8 mouse cellular contexts compared by ENCODE assay signal in the genomic region with DNA sequence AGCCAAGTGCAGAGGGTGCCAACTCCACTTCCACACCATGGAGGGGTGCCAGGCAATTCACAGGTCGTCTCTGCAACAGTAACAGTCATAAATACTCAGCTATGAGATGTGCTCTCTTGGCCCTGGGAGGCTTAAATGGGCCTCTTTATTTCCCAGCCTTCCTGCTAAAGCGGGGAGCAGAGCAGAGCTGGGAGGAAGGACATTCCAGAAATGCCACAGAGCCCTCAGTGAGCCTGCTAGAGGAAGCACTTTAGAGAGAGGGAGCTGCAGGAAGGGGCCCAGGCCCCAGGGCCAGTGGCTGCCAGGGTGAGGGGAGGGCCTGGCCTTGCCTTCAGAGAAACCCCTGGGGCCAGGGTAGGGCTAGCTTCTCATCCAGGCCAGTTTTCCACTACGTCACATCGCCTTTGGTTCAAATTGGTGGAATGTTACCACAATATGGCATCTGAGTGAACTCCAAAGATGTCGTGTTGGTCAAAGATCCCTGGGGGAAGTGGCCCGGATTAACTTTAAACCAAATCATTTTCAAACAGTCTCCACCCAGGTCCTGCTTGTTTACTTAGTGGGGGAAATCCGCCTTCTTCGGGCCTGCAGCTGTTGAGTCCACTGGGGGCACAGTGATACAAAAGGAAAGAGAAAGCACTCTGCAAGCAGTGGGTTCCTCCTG. TPM values are rescaled to one million over a fixed set of nuclear protein-coding genes. Genes with fewer than 3 reads are reported as not detected.
DNase-seq lines count a peak whose midpoint lies in the region; ATAC-seq and TF ChIP-seq lines count a peak whose summit lies in the region.

No protein-coding gene starts in this region.

- ATAC-seq in hindbrain, embryonic 11.5 days (ENCODE audit: low FRiP score), result no peak
- peak; percentile 82 for ATAC-seq in limb, embryonic 15.5 days (ENCODE audit: insufficient number of reproducible peaks, low FRiP score, low TSS enrichment, low read depth)

- dilution Hi-C loops in CH12.LX (cut with MboI; ENCODE audit: extremely low pct_ligation_motif_present, extremely low pct_unique_long_range_greater_than_20kb, low sequenced_read_pairs), result no loop called here

- peaks cover 57 to 97% of the 10 kb centered on the region in 2 experiments for H3K4me1 ChIP-seq in CH12.LX (ENCODE audit: control insufficient read depth in 1 of 2, insufficient read depth in 2 of 2)
- H3K4me1 ChIP-seq in hindbrain, embryonic 11.5 days (replicated peaks; ENCODE audit: control insufficient read depth, insufficient read depth, low read length), result no peaks in the 10 kb centered on the region
- H3K4me1 ChIP-seq in limb, embryonic 15.5 days, result peaks cover 47% of the 10 kb centered on the region

- peak; percentile 23; the same call in 1 of the 2 replicates for TF ChIP-seq POLR2A in CH12.LX (IDR thresholded peaks at IDR 0.05; ENCODE audit: low read depth, low read length)

- H3K4me3 ChIP-seq in CH12.LX (replicated peaks in 1 of 3; ENCODE audit: low read depth in 2 of 3, low read length in 2 of 3, poor library complexity in 1 of 3), result peak overlapping the region in 2 of 3 experiments; percentile 6 to 9
- no peak overlapping the region for H3K4me3 ChIP-seq in hindbrain, embryonic 11.5 days (ENCODE audit: low read depth, low read length)
- H3K4me3 ChIP-seq in limb, embryonic 15.5 days, result no peak overlapping the region

- peak; percentile 92 for TF ChIP-seq EP300 in CH12.LX (IDR thresholded peaks at IDR 0.05; ENCODE audit: low read length)

- in situ Hi-C loops in CH12.LX (cut with MboI; ENCODE audit: low pct_ligation_motif_present, low pct_unique_long_range_greater_than_20kb, low sequenced_read_pairs), result no loop called here

- H3K36me3 ChIP-seq in CH12.LX (replicated peaks in 1 of 2; ENCODE audit: control insufficient read depth in 1 of 2, insufficient read depth in 1 of 2, low read length in 1 of 2), result no peaks in the 10 kb centered on the region
- no peaks in the 10 kb centered on the region for H3K36me3 ChIP-seq in hindbrain, embryonic 11.5 days (ENCODE audit: control insufficient read depth, insufficient read depth, low read length)
- H3K36me3 ChIP-seq in limb, embryonic 15.5 days, result no peaks in the 10 kb centered on the region

- H3K4me2 ChIP-seq in CH12.LX (ENCODE audit: insufficient read depth, low read depth, poor library complexity, severe bottlenecking), result peak overlapping the region; percentile 80
- H3K4me2 ChIP-seq in hindbrain, embryonic 11.5 days (replicated peaks; ENCODE audit: low read depth, low read length), result no peak overlapping the region
- H3K4me2 ChIP-seq in limb, embryonic 15.5 days, result no peak overlapping the region

- H3K27ac ChIP-seq in CH12.LX (ENCODE audit: insufficient read depth, low read depth), result peak overlapping the region; percentile 96
- H3K27ac ChIP-seq in hindbrain, embryonic 11.5 days (ENCODE audit: low read depth, low read length), result 0 out of 2 replicates have a peak overlapping the region, but pooled peaks have one; percentile 24
- H3K27ac ChIP-seq in limb, embryonic 15.5 days, result peak overlapping the region; percentile 88

- TF ChIP-seq CTCF in CH12.LX (conservative IDR thresholded peaks at IDR 0.05 in 1 of 2, IDR thresholded peaks at IDR 0.05 in 1 of 2; ENCODE audit: low read depth in 2 of 2, low read length in 2 of 2), result no peak

- 33% methylated on average over 8 of the region's 8 CpGs for WGBS in hindbrain, embryonic 11.5 days
- 29% methylated on average over 8 of the region's 8 CpGs for WGBS in limb, embryonic 15.5 days

- no peaks in the 10 kb centered on the region for H3K79me2 ChIP-seq in CH12.LX (replicated peaks; ENCODE audit: control insufficient read depth, extremely low read depth, insufficient read depth, poor library complexity, severe bottlenecking)

- H3K27me3 ChIP-seq in CH12.LX (replicated peaks), result no peaks in the 10 kb centered on the region
- no peaks in the 10 kb centered on the region for H3K27me3 ChIP-seq in hindbrain, embryonic 11.5 days (ENCODE audit: control insufficient read depth, insufficient read depth, low read length)
- no peaks in the 10 kb centered on the region for H3K27me3 ChIP-seq in limb, embryonic 15.5 days

- peak; percentile 17 for TF ChIP-seq RAD21 in CH12.LX (IDR thresholded peaks at IDR 0.05; ENCODE audit: low read depth, low read length)

- H3K9me3 ChIP-seq in CH12.LX (replicated peaks; ENCODE audit: low read length), result no peaks in the 10 kb centered on the region
- H3K9me3 ChIP-seq in hindbrain, embryonic 11.5 days (ENCODE audit: control insufficient read depth, low read length), result no peaks in the 10 kb centered on the region
- H3K9me3 ChIP-seq in limb, embryonic 15.5 days, result no peaks in the 10 kb centered on the region

- peak; percentile 87 for DNase-seq in CH12.LX (ENCODE audit: extremely low read depth)
- DNase-seq in adrenal gland, postnatal 36 days, result peak; percentile 73 to 74
- peak; percentile 67 for DNase-seq in forelimb bud, embryonic 11.5 days (ENCODE audit: low read depth, low spot score)
- DNase-seq in hindbrain, embryonic 11.5 days (ENCODE audit: low spot score), result peak; percentile 34
- DNase-seq in natural killer cell, adult 2 months (ENCODE audit: low spot score in 2 of 2), result peak; percentile 11 to 31
- no peak for DNase-seq in retina, embryonic 14.5 days (ENCODE audit: low spot score)
- no peak for DNase-seq in right cerebral cortex, postnatal 14 days

- H3K9ac ChIP-seq in CH12.LX (ENCODE audit: insufficient read depth, low read depth), result peak overlapping the region; percentile 52
- H3K9ac ChIP-seq in hindbrain, embryonic 11.5 days (ENCODE audit: low read depth, low read length), result no peak overlapping the region
- H3K9ac ChIP-seq in limb, embryonic 15.5 days, result no peak overlapping the region

TF ChIP-seq in CH12.LX, 34 proteins besides CTCF, POLR2A, EP300 and RAD21:
- TF ChIP-seq ETS1 (conservative IDR thresholded peaks at IDR 0.05; ENCODE audit: low read depth, low read length) (peak; percentile 97), MAFK (IDR thresholded peaks at IDR 0.05; ENCODE audit: insufficient replicate concordance, low read length) (no peak), E2F4 (IDR thresholded peaks at IDR 0.05; ENCODE audit: insufficient replicate concordance, low read depth, low read length) (no peak), HCFC1 (IDR thresholded peaks at IDR 0.05; ENCODE audit: low read depth, low read length) (peak; percentile 56), SIN3A (IDR thresholded peaks at IDR 0.05; ENCODE audit: low read length) (peak; percentile 91), RCOR1 (conservative IDR thresholded peaks at IDR 0.05; ENCODE audit: low read depth, low read length) (no peak; the same call in 1 of the 2 replicates), CHD2 (IDR thresholded peaks at IDR 0.05; ENCODE audit: low read length) (peak; percentile 70), TBP (conservative IDR thresholded peaks at IDR 0.05; ENCODE audit: low read depth, low read length) (peak; percentile 48; the same call in 1 of the 2 replicates), TCF12 (IDR thresholded peaks at IDR 0.05; ENCODE audit: low read depth, low read length) (peak; percentile 97), NELFE (IDR thresholded peaks at IDR 0.05; ENCODE audit: low read depth, low read length) (no peak), KAT2A (IDR thresholded peaks at IDR 0.05; ENCODE audit: insufficient replicate concordance, low read length) (no peak), SMC3 (IDR thresholded peaks at IDR 0.05; ENCODE audit: low read depth, low read length) (no peak), MYC (IDR thresholded peaks at IDR 0.05; ENCODE audit: low read depth, low read length) (no peak), ELF1 (IDR thresholded peaks at IDR 0.05; ENCODE audit: low read depth, low read length) (peak; percentile 42; the same call in 1 of the 2 replicates), BHLHE40 (IDR thresholded peaks at IDR 0.05; ENCODE audit: low read depth, low read length) (no peak; the same call in 1 of the 2 replicates), CHD1 (IDR thresholded peaks at IDR 0.05; ENCODE audit: low read depth, low read length) (peak; percentile 72; the same call in 1 of the 2 replicates), MAZ (IDR thresholded peaks at IDR 0.05; ENCODE audit: low read depth, low read length) (peak; percentile 90), JUN (IDR thresholded peaks at IDR 0.05; ENCODE audit: insufficient read depth, low read depth, low read length) (peak; percentile 64; the same call in 1 of the 2 replicates), IRF4 (IDR thresholded peaks at IDR 0.05; ENCODE audit: low read depth, low read length) (peak; percentile 93), MEF2A (IDR thresholded peaks at IDR 0.05; ENCODE audit: borderline replicate concordance, low read depth, low read length) (peak; percentile 90), ZNF384 (IDR thresholded peaks at IDR 0.05; ENCODE audit: low read depth, low read length) (no peak), ZMIZ1 (IDR thresholded peaks at IDR 0.05; ENCODE audit: low read depth, low read length) (peak; percentile 72), NRF1 (IDR thresholded peaks at IDR 0.05; ENCODE audit: low read depth, low read length) (0 out of 2 replicates have a peak, but pooled peaks have one; percentile 28), UBTF (IDR thresholded peaks at IDR 0.05; ENCODE audit: low read depth, low read length) (0 out of 2 replicates have a peak, but pooled peaks have one; percentile 13), ZKSCAN1 (IDR thresholded peaks at IDR 0.05; ENCODE audit: borderline replicate concordance, low read depth, low read length) (no peak), MXI1 (IDR thresholded peaks at IDR 0.05; ENCODE audit: low read depth, low read length) (peak; percentile 72; the same call in 1 of the 2 replicates), JUND (conservative IDR thresholded peaks at IDR 0.05; ENCODE audit: low read depth, low read length) (peak; percentile 75)

RNA-seq across cellular contexts. Expression of a gene that starts 24.2 kb away (rescaled TPM):
- total RNA-seq in CH12.LX (2012; rRNA removed) (34.9 and 39.1 TPM in 2 replicates), CH12.LX (2014; rRNA removed) (40.3 and 45.7 TPM in 2 replicates)
- polyA plus RNA-seq in CH12.LX (2012; ENCODE audit: insufficient read length, low read depth), result 49.3 and 49.9 TPM in 2 replicates
- total RNA-seq in adrenal gland, postnatal 36 days (2021), result 10 to 100 TPM; 78.1 to 93.7 TPM
- polyA plus RNA-seq in hindbrain, embryonic 11.5 days (2014; fragmentation: Nextera tagmentation; extraction: Ambion mirVana), result 15.4 and 17.9 TPM in 2 replicates
- 15.0 and 15.6 TPM in 2 replicates for polyA plus RNA-seq in limb, embryonic 15.5 days (2015; fragmentation: Nextera tagmentation; extraction: Ambion mirVana)

RNA-seq across cellular contexts. Expression of a gene that starts 59.8 kb away (rescaled TPM):
- total RNA-seq in CH12.LX (2012; rRNA removed), result 9.3 and 12.5 TPM in 2 replicates
- total RNA-seq in CH12.LX (2014; rRNA removed), result 17.5 and 20.0 TPM in 2 replicates
- 30.2 and 36.1 TPM in 2 replicates for polyA plus RNA-seq in CH12.LX (2012; ENCODE audit: insufficient read length, low read depth)
- 10 to 100 TPM; 33.8 to 39.0 TPM for total RNA-seq in adrenal gland, postnatal 36 days (2021)
- 75.3 and 76.5 TPM in 2 replicates for polyA plus RNA-seq in hindbrain, embryonic 11.5 days (2014; fragmentation: Nextera tagmentation; extraction: Ambion mirVana)
- polyA plus RNA-seq in limb, embryonic 15.5 days (2015; fragmentation: Nextera tagmentation; extraction: Ambion mirVana), result 37.6 and 42.6 TPM in 2 replicates

Comparison
In these comparisons a context has a peak if more than half of its experiments do, and no peak if none do; other contexts are left out.
1. DNase-seq: peak in CH12.LX (single experiment), adrenal gland, postnatal 36 days (2 of 2), forelimb bud, embryonic 11.5 days (single experiment), hindbrain, embryonic 11.5 days (single experiment) and natural killer cell, adult 2 months (2 of 2); none in retina, embryonic 14.5 days (single experiment) and right cerebral cortex, postnatal 14 days (single experiment).
2. H3K27ac ChIP-seq: peak in every context shown above with its lines; median percentile 96 in CH12.LX; 88 in limb, embryonic 15.5 days; 24 in hindbrain, embryonic 11.5 days.
3. H3K4me3 ChIP-seq: peak in CH12.LX (2 of 3); none in hindbrain, embryonic 11.5 days (single experiment) and limb, embryonic 15.5 days (single experiment).